Mouse (Mus musculus) E14TG2a.4 (cell line): Measurements from ENCODE around the gene Man1c1.

Experiments used
- CTCF ChIP-seq: conservative IDR thresholded peaks from 2 replicates; pipeline ENCODE4 v1.5.1; 2014; ENCODE audit warnings: low read length
- NANOG ChIP-seq: IDR thresholded peaks from 2 replicates; pipeline ENCODE4 v1.6.1; 2014; ENCODE audit warnings: borderline replicate concordance, low read length, mixed read lengths
- POU5F1 ChIP-seq: IDR thresholded peaks from 2 replicates; pipeline ENCODE4 v1.6.1; 2014; ENCODE audit warnings: low read length, borderline replicate concordance

- no peak for TF ChIP-seq CTCF
- no peak for TF ChIP-seq NANOG
- no peak for TF ChIP-seq POU5F1
These were observed 131.4 kb downstream of the Man1c1 start for GRCm38 (mm10) chr4:134572449-134573300.
